Mouse (Mus musculus) limb, embryonic 12.5 days (tissue): ENCODE data around the gene Rarb. TPM values are rescaled to one million over a fixed set of nuclear protein-coding genes. Genes with fewer than 3 reads are reported as not detected.
A peak's percentile ranks its signal among the peaks of the same experiment; 100 is the strongest.

ENCODE experiments used
- ATAC-seq: fragments of 200-750 bp; cut with Nextera tagmentation; 2 replicates; pipeline ENCODE4 v1.8.0; 2017; ENCODE audit warnings: low read depth, moderate TSS enrichment; ENCODE audit not compliant: insufficient number of reproducible peaks, insufficient read depth, low FRiP score, low TSS enrichment
- H3K27ac ChIP-seq: fragments of 300-500 bp; sonication (generic); 2 replicates; pipeline ENCODE4 v1.5.1; 2016; ENCODE audit warnings: mild to moderate bottlenecking, moderate library complexity
- H3K27me3 ChIP-seq: fragments of 300-500 bp; sonication (generic); 2 replicates; pipeline ENCODE4 v1.6.1; 2016; ENCODE audit warnings: mild to moderate bottlenecking, moderate library complexity
- H3K36me3 ChIP-seq: fragments of 300-500 bp; sonication (generic); 2 replicates; pipeline ENCODE4 v1.6.1; 2016; ENCODE audit warnings: mild to moderate bottlenecking, moderate library complexity
- H3K4me1 ChIP-seq: fragments of 300-500 bp; sonication (generic); replicated peaks from 2 replicates; pipeline ENCODE4 v1.6.1; 2016
- H3K4me2 ChIP-seq: fragments of 300-500 bp; sonication (generic); 2 replicates; pipeline ENCODE4 v1.6.1; 2016; ENCODE audit warnings: mild to moderate bottlenecking, moderate library complexity
- H3K4me3 ChIP-seq: fragments of 300-500 bp; sonication (generic); replicated peaks from 2 replicates; pipeline ENCODE4 v1.5.1; 2016; ENCODE audit warnings: mild to moderate bottlenecking
- H3K9ac ChIP-seq: fragments of 300-500 bp; sonication (generic); replicated peaks from 2 replicates; pipeline ENCODE4 v1.6.1; 2016; ENCODE audit warnings: mild to moderate bottlenecking, moderate library complexity
- H3K9me3 ChIP-seq: fragments of 300-500 bp; sonication (generic); 2 replicates; pipeline ENCODE4 v1.6.1; 2016; ENCODE audit warnings: mild to moderate bottlenecking, moderate library complexity
- WGBS: fragments of 180-500 bp; shearing (Covaris S2); methylation state at CpG from one replicate; pipeline ENCODE4 v1.1.7; 2016; 5-methylcytosine and 5-hydroxymethylcytosine counted together
- polyA plus RNA-seq: library from polyadenylated mRNA; unstranded; fragments of >200 nt; fragmentation: Nextera tagmentation; extraction: Ambion mirVana; gene quantifications from 2 replicates; pipeline ENCODE4 v1.2.1, GENCODE M21; 2016

Gene Rarb
- polyA plus RNA-seq, 1 experiment from 2014 or later = 9.1 TPM

GRCm38 (mm10) chr14:16479521-16479920, 339.4 kb downstream of the Rarb start:
- no peak overlapping the region for H3K4me2 ChIP-seq
- no peaks in the 10 kb centered on the region for H3K9me3 ChIP-seq
- no peak overlapping the region for H3K27ac ChIP-seq
- peaks cover 18% of the 10 kb centered on the region; the same call in 1 of the 2 replicates for H3K4me1 ChIP-seq
- H3K9ac ChIP-seq = no peak overlapping the region
- H3K36me3 ChIP-seq = no peaks in the 10 kb centered on the region
- ATAC-seq = no peak
- H3K4me3 ChIP-seq = no peak overlapping the region
- no peaks in the 10 kb centered on the region for H3K27me3 ChIP-seq
- 82% methylated on average over 2 of the region's 2 CpGs for WGBS

GRCm38 (mm10) chr14:16478606-16479323, 340.2 kb downstream of the Rarb start:
- Histone ChIP-seq H3K9ac (no peak overlapping the region), H3K4me1 (peaks cover 10% of the 10 kb centered on the region; the same call in 1 of the 2 replicates), H3K27me3 (no peaks in the 10 kb centered on the region), H3K36me3 (no peaks in the 10 kb centered on the region), H3K4me2 (no peak overlapping the region), H3K27ac (no peak overlapping the region), H3K4me3 (no peak overlapping the region), H3K9me3 (no peaks in the 10 kb centered on the region)
- ATAC-seq = no peak
- WGBS = 85% methylated on average over 1 of the region's 1 CpGs

GRCm38 (mm10) chr14:16448269-16448987, 370.5 kb downstream of the Rarb start:
- ATAC-seq = peak; percentile 82
- 36% methylated on average over 4 of the region's 4 CpGs for WGBS

GRCm38 (mm10) chr14:16447587-16447986, 371.4 kb downstream of the Rarb start:
- Histone ChIP-seq H3K9ac (no peak overlapping the region), H3K27me3 (no peaks in the 10 kb centered on the region), H3K36me3 (no peaks in the 10 kb centered on the region), H3K4me2 (no peak overlapping the region), H3K27ac (no peak overlapping the region), H3K4me1 (0 out of 2 replicates have a peak, but pooled peaks cover 5% of the 10 kb centered on the region), H3K4me3 (no peak overlapping the region), H3K9me3 (no peaks in the 10 kb centered on the region)
- 39% methylated on average over 3 of the region's 3 CpGs for WGBS
- ATAC-seq = 0 out of 2 replicates have a peak, but pooled peaks have one; percentile 23

More at GRCm38 (mm10) chr14:16448269-16448987, 370.5 kb downstream of the Rarb start:
- H3K36me3 ChIP-seq = no peaks in the 10 kb centered on the region
- H3K4me2 ChIP-seq = no peak overlapping the region
- H3K9ac ChIP-seq = no peak overlapping the region
- H3K4me1 ChIP-seq = 0 out of 2 replicates have a peak, but pooled peaks cover 5% of the 10 kb centered on the region
- no peaks in the 10 kb centered on the region for H3K9me3 ChIP-seq
- no peak overlapping the region for H3K27ac ChIP-seq
- no peaks in the 10 kb centered on the region for H3K27me3 ChIP-seq
- H3K4me3 ChIP-seq = no peak overlapping the region

GRCm38 (mm10) chr14:16444859-16445258, 374.1 kb downstream of the Rarb start:
- WGBS = 73% methylated on average over 4 of the region's 4 CpGs
- Histone ChIP-seq H3K27ac (no peak overlapping the region), H3K9ac (no peak overlapping the region), H3K4me1 (peaks cover 5% of the 10 kb centered on the region; the same call in 1 of the 2 replicates), H3K4me3 (no peak overlapping the region), H3K9me3 (no peaks in the 10 kb centered on the region), H3K4me2 (no peak overlapping the region), H3K27me3 (no peaks in the 10 kb centered on the region), H3K36me3 (no peaks in the 10 kb centered on the region)
- no peak for ATAC-seq

- 42% methylated on average over 6 of the region's 6 CpGs for WGBS
- no peak overlapping the region for H3K4me3 ChIP-seq
- no peak overlapping the region for H3K27ac ChIP-seq
- peaks cover 9% of the 10 kb centered on the region for H3K4me1 ChIP-seq
- ATAC-seq = 0 out of 2 replicates have a peak, but pooled peaks have one; percentile 18
- no peaks in the 10 kb centered on the region for H3K9me3 ChIP-seq
- peaks cover 24% of the 10 kb centered on the region for H3K36me3 ChIP-seq
- H3K4me2 ChIP-seq = no peak overlapping the region
- no peaks in the 10 kb centered on the region for H3K27me3 ChIP-seq
- H3K9ac ChIP-seq = no peak overlapping the region
These were observed 379.4 kb downstream of the Rarb start for GRCm38 (mm10) chr14:16439385-16440126.

- Histone ChIP-seq H3K27me3 (no peaks in the 10 kb centered on the region), H3K9ac (no peak overlapping the region), H3K9me3 (no peaks in the 10 kb centered on the region), H3K4me3 (no peak overlapping the region), H3K27ac (no peak overlapping the region), H3K4me2 (no peak overlapping the region), H3K36me3 (peaks cover 34% of the 10 kb centered on the region), H3K4me1 (peaks cover 9% of the 10 kb centered on the region)
- no peak for ATAC-seq
- 94% methylated on average over 4 of the region's 4 CpGs for WGBS
These were observed 381.6 kb downstream of the Rarb start for GRCm38 (mm10) chr14:16437386-16437785.

GRCm38 (mm10) chr14:16434396-16435171, 384.4 kb downstream of the Rarb start:
- Histone ChIP-seq H3K4me3 (no peak overlapping the region), H3K9me3 (no peaks in the 10 kb centered on the region), H3K27me3 (no peaks in the 10 kb centered on the region), H3K9ac (no peak overlapping the region), H3K4me1 (peaks cover 7% of the 10 kb centered on the region), H3K27ac (no peak overlapping the region), H3K4me2 (no peak overlapping the region), H3K36me3 (peaks cover 60% of the 10 kb centered on the region)
- 77% methylated on average over 3 of the region's 3 CpGs for WGBS
- no peak for ATAC-seq

GRCm38 (mm10) chr14:16433206-16433605, 385.8 kb downstream of the Rarb start:
- H3K9ac ChIP-seq = no peak overlapping the region
- no peak for ATAC-seq
- H3K4me2 ChIP-seq = no peak overlapping the region
- 68% methylated on average over 2 of the region's 2 CpGs for WGBS
- no peaks in the 10 kb centered on the region for H3K4me1 ChIP-seq
- no peaks in the 10 kb centered on the region for H3K27me3 ChIP-seq
- H3K9me3 ChIP-seq = no peaks in the 10 kb centered on the region
- no peak overlapping the region for H3K4me3 ChIP-seq
- H3K27ac ChIP-seq = no peak overlapping the region
- H3K36me3 ChIP-seq = peaks cover 69% of the 10 kb centered on the region

GRCm38 (mm10) chr14:16432550-16432949, 386.4 kb downstream of the Rarb start:
- Histone ChIP-seq H3K27me3 (no peaks in the 10 kb centered on the region), H3K9me3 (no peaks in the 10 kb centered on the region), H3K4me1 (no peaks in the 10 kb centered on the region), H3K4me3 (no peak overlapping the region), H3K4me2 (no peak overlapping the region), H3K27ac (no peak overlapping the region), H3K36me3 (peaks cover 70% of the 10 kb centered on the region), H3K9ac (no peak overlapping the region)
- WGBS = 83% methylated on average over 3 of the region's 3 CpGs
- ATAC-seq = no peak
